Mouse (Mus musculus): ENCODE results near the gene Ppp1r35. TPM values are rescaled to one million over a fixed set of nuclear protein-coding genes. Genes with fewer than 3 reads are reported as not detected.

The Ppp1r35 gene
- polyA plus RNA-seq, 1 experiment: 52.6 TPM

- H3K4me1 ChIP-seq (ENCODE audit: control insufficient read depth, insufficient read depth, low read length): no peaks in the 10 kb centered on the region
- WGBS: 76% methylated on average over 1 of the region's 1 CpGs
- TF ChIP-seq CTCF (IDR thresholded peaks at IDR 0.05; ENCODE audit: control insufficient read depth, insufficient read depth, low read length) (no peak), POLR2A (IDR thresholded peaks at IDR 0.05; ENCODE audit: borderline replicate concordance, control insufficient read depth, low read depth, low read length) (no peak)
- H3K27ac ChIP-seq (ENCODE audit: control insufficient read depth, insufficient read depth, low read depth, low read length, poor library complexity): no peak overlapping the region
- H3K4me3 ChIP-seq (replicated peaks; ENCODE audit: control insufficient read depth, low read depth, low read length): no peak overlapping the region
Measured at GRCm38 (mm10) chr5:137768475-137768874, 10.2 kb upstream of the Ppp1r35 start.

- Histone ChIP-seq H3K4me1 (ENCODE audit: control insufficient read depth, insufficient read depth, low read length) (no peaks in the 10 kb centered on the region), H3K4me3 (replicated peaks; ENCODE audit: control insufficient read depth, low read depth, low read length) (no peak overlapping the region), H3K27ac (ENCODE audit: control insufficient read depth, insufficient read depth, low read depth, low read length, poor library complexity) (no peak overlapping the region)
- TF ChIP-seq POLR2A (IDR thresholded peaks at IDR 0.05; ENCODE audit: borderline replicate concordance, control insufficient read depth, low read depth, low read length): no peak
- peak; percentile 48; the same call in 1 of the 2 replicates for TF ChIP-seq CTCF (IDR thresholded peaks at IDR 0.05; ENCODE audit: control insufficient read depth, insufficient read depth, low read length)
- 42% methylated on average over 2 of the region's 2 CpGs for WGBS
Measured at GRCm38 (mm10) chr5:137770709-137771108, 7.9 kb upstream of the Ppp1r35 start.

DNA sequence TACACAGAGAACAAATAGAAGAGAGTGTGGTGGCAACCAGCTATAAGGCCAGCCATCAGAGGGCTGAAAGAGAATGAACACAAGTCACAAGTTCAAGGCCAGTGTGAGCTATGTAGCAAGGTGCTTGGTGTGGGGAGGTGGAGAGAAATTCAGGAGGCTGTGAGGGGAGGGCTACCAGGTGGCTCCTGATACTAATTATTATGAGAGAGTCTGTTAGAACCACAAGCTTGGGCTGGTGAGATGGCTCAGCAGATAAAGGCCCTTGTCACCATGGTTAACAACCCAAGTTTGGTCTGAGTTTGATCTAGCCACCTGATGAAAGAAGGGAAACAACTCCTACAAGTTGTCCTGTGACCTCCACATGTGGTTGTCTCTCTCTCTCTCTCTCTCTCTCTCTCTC lies 5.9 kb upstream of the Ppp1r35 start:
- TF ChIP-seq POLR2A (IDR thresholded peaks at IDR 0.05; ENCODE audit: borderline replicate concordance, control insufficient read depth, low read depth, low read length) (no peak), CTCF (IDR thresholded peaks at IDR 0.05; ENCODE audit: control insufficient read depth, insufficient read depth, low read length) (no peak)
- no peaks in the 10 kb centered on the region for H3K4me1 ChIP-seq (ENCODE audit: control insufficient read depth, insufficient read depth, low read length)
- H3K27ac ChIP-seq (ENCODE audit: control insufficient read depth, insufficient read depth, low read depth, low read length, poor library complexity): no peak overlapping the region
- H3K4me3 ChIP-seq (replicated peaks; ENCODE audit: control insufficient read depth, low read depth, low read length): no peak overlapping the region

DNA sequence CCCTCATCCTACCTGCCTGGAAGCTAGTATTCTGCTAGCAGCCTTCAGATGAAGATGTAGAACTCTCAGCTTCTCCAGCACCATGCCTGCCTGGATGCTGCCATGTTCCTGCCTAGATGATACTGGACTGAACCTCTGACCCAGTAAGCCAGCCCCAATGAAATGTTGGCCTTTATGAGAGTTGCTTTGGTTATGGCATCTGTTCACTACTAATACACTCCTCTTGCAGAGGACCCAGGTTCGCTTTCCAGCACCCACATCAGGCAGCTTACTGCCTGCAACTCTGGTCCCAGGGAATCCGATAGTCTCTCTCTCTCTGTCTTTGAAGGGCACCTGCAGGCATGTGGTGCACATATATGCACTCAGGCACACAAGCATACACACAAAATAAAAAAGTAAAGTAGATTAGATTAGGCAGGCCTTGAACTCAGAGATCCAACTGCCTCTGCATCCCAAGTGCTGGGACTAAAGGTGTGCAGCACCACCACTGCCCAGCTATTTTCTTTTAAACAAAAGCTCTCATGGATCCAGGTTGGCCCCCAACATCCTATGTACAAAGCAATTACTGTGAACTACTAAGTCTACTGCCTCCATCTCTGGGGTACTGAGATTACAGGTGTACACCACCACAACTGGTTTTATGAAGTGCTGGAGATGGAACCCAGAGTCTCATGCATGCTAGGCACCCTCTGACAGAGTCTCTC lies 2.9 kb upstream of the Ppp1r35 start:
- H3K27ac ChIP-seq (ENCODE audit: control insufficient read depth, insufficient read depth, low read depth, low read length, poor library complexity): no peak overlapping the region
- H3K4me3 ChIP-seq (replicated peaks; ENCODE audit: control insufficient read depth, low read depth, low read length): no peak overlapping the region
- TF ChIP-seq POLR2A (IDR thresholded peaks at IDR 0.05; ENCODE audit: borderline replicate concordance, control insufficient read depth, low read depth, low read length): no peak
- no peak for TF ChIP-seq CTCF (IDR thresholded peaks at IDR 0.05; ENCODE audit: control insufficient read depth, insufficient read depth, low read length)
- H3K4me1 ChIP-seq (ENCODE audit: control insufficient read depth, insufficient read depth, low read length): peaks cover 3% of the 10 kb centered on the region; the same call in 1 of the 2 replicates
- 90% methylated on average over 2 of the region's 2 CpGs for WGBS

DNA sequence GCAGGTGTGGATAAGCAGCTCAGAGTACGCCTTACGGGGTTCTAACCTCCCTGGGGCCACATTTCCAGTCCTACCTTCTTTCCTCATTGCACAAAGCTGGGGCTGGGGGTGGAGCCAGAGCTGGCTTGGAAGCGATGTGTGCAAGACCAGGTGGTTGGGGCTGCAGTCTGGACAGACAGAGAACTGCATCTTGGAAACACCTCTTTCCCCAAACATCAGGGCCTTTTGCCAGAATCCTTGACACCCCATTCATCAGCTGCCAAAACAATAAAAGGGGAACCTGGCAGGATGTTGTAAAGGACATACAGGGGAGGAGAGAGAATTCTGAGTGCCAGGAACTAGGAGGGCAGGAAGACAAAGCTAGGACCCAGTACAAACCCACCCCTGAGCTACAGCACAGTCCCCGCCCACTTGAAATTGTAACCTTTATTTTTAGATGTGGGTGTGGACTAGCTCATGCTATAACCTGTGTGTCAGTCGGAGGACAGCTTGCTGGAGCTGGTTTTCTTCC lies 2.2 kb upstream of the Ppp1r35 start:
- TF ChIP-seq POLR2A (IDR thresholded peaks at IDR 0.05; ENCODE audit: borderline replicate concordance, control insufficient read depth, low read depth, low read length): no peak
- no peak for TF ChIP-seq CTCF (IDR thresholded peaks at IDR 0.05; ENCODE audit: control insufficient read depth, insufficient read depth, low read length)
- no peak overlapping the region for H3K4me3 ChIP-seq (replicated peaks; ENCODE audit: control insufficient read depth, low read depth, low read length)
- H3K4me1 ChIP-seq (ENCODE audit: control insufficient read depth, insufficient read depth, low read length): peaks cover 3% of the 10 kb centered on the region; the same call in 1 of the 2 replicates
- WGBS: 4% methylated on average over 5 of the region's 5 CpGs
- H3K27ac ChIP-seq (ENCODE audit: control insufficient read depth, insufficient read depth, low read depth, low read length, poor library complexity): no peak overlapping the region

- Histone ChIP-seq H3K4me1 (ENCODE audit: control insufficient read depth, insufficient read depth, low read length) (peaks cover 3% of the 10 kb centered on the region; the same call in 1 of the 2 replicates), H3K4me3 (replicated peaks; ENCODE audit: control insufficient read depth, low read depth, low read length) (no peak overlapping the region), H3K27ac (ENCODE audit: control insufficient read depth, insufficient read depth, low read depth, low read length, poor library complexity) (no peak overlapping the region)
- TF ChIP-seq CTCF (IDR thresholded peaks at IDR 0.05; ENCODE audit: control insufficient read depth, insufficient read depth, low read length) (no peak), POLR2A (IDR thresholded peaks at IDR 0.05; ENCODE audit: borderline replicate concordance, control insufficient read depth, low read depth, low read length) (no peak)
- WGBS: 67% methylated on average over 7 of the region's 7 CpGs
Measured at GRCm38 (mm10) chr5:137777267-137777845, 1.3 kb upstream of the Ppp1r35 start.

DNA sequence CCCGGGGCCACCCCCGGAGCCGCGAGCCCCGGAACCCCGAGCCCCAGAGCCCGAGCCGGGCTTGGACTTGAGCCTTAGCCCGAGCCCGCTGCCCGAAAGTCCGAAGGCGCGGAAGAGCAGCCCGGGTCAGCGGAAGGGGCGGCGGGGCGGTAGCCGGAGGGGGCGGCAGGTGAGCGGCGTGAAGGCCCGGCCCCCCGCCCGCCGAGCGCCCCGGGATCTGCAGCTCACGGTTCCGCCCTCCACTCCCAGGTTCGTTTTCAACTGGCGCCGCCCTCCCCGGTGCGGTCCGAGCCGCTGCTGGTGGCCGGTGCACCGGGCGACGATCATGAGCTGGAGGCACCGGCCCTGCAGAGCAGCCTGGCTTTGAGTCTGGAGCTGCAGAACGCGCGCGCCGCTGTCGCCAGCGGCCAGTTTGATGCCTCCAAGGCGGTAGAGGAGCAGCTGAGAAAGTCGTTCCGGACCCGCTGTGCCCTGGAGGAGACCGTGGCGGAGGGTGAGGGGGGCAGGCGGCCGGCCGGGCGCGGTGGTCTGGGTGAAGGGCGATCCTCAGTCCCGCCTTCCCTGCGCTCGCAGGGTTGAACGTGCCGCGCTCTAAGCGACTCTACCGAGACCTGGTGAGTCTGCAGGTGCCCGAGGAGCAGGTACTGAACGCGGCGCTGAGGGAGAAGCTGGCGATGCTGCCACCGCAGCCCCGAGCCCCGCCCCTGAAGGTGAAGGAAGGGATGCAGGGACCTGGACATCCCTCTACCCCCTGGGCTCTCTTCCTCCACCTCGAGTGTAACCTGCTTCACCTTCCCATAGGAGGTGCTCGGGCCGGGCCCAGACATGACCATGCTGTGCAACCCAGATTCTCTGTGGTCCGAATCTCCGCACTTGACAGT lies 644 bp downstream of the Ppp1r35 start:
- TF ChIP-seq POLR2A (IDR thresholded peaks at IDR 0.05; ENCODE audit: borderline replicate concordance, control insufficient read depth, low read depth, low read length) (peak; percentile 26; the same call in 1 of the 2 replicates), CTCF (IDR thresholded peaks at IDR 0.05; ENCODE audit: control insufficient read depth, insufficient read depth, low read length) (no peak)
- under 1% methylated on average over 83 of the region's 83 CpGs for WGBS
- H3K27ac ChIP-seq (ENCODE audit: control insufficient read depth, insufficient read depth, low read depth, low read length, poor library complexity): peak overlapping the region; percentile 91
- H3K4me3 ChIP-seq (replicated peaks; ENCODE audit: control insufficient read depth, low read depth, low read length): peak overlapping the region; percentile 79
- peaks cover 6% of the 10 kb centered on the region for H3K4me1 ChIP-seq (ENCODE audit: control insufficient read depth, insufficient read depth, low read length)

- TF ChIP-seq POLR2A (IDR thresholded peaks at IDR 0.05; ENCODE audit: borderline replicate concordance, control insufficient read depth, low read depth, low read length) (no peak), CTCF (IDR thresholded peaks at IDR 0.05; ENCODE audit: control insufficient read depth, insufficient read depth, low read length) (no peak)
- Histone ChIP-seq H3K4me1 (ENCODE audit: control insufficient read depth, insufficient read depth, low read length) (peaks cover 11% of the 10 kb centered on the region), H3K27ac (ENCODE audit: control insufficient read depth, insufficient read depth, low read depth, low read length, poor library complexity) (no peak overlapping the region), H3K4me3 (replicated peaks; ENCODE audit: control insufficient read depth, low read depth, low read length) (no peak overlapping the region)
- WGBS: 87% methylated on average over 7 of the region's 7 CpGs
Measured at GRCm38 (mm10) chr5:137781661-137782060, 3.0 kb downstream of the Ppp1r35 start.

Measured in bone marrow, adult 2 months (tissue).